Mouse (Mus musculus) adrenal gland, postnatal 36 days (tissue): ENCODE results near the gene Fbxw4. TPM values are rescaled to one million over a fixed set of nuclear protein-coding genes. Genes with fewer than 3 reads are reported as not detected.

ENCODE experiments used
- DNase-seq, 2 experiments: peaks; one replicate each; pipeline ENCODE4 v3.0.0; 2021; ENCODE audit warnings: mixed read lengths in 1 of 2
- total RNA-seq, 2 experiments: library from RNA; stranded (reverse); gene quantifications; 2 replicates each; pipeline ENCODE4 v1.2.3; 2021

Fbxw4 gene
- total RNA-seq, 2 experiments from 2014 or later, result 30.7 to 35.0 TPM

- no peak for DNase-seq
These were observed 45.2 kb downstream of the Fbxw4 start for GRCm38 (mm10) chr19:45614928-45615327.

DNA sequence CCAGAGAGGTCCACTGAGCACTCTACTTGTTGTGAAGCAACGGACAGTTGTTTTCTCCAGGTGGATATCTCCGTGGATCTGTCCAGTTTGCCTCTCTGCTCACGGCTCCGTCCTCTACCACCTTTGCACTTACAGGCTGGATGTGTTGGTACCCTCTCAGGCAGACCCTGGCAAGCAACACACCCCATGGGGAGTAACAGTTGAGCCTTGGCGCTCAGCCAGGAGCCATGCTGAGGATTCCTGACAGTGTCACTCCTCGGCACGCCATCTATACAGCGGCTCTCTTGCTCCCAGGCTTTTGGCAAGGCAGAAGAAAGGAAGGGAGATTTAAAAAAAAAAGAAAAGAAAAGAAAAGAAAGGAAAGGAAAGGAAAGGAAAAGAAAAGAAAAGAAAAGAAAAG, 45.7 kb downstream of the Fbxw4 start:
- DNase-seq, result no peak

DNA sequence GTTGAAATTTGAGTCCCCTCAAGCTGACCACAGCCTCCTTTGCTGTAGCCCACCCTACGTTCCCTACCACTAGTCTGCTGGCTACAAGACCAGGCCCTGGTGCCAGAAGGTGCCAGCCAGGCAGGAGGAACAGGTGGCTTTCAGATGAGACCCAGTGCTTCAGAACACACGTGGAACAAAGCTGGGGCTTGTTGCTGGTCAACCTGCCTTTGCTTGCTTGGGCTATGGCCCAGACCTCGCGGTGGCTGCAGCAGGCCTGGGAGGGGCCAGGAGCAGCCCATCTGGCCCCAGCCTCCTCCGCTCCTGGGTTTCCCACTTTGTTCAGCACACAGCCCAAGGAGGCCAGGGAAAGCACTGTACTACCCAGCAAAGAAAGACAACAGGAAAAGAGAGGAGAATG, 49.3 kb downstream of the Fbxw4 start:
- DNase-seq, result no peak

DNA sequence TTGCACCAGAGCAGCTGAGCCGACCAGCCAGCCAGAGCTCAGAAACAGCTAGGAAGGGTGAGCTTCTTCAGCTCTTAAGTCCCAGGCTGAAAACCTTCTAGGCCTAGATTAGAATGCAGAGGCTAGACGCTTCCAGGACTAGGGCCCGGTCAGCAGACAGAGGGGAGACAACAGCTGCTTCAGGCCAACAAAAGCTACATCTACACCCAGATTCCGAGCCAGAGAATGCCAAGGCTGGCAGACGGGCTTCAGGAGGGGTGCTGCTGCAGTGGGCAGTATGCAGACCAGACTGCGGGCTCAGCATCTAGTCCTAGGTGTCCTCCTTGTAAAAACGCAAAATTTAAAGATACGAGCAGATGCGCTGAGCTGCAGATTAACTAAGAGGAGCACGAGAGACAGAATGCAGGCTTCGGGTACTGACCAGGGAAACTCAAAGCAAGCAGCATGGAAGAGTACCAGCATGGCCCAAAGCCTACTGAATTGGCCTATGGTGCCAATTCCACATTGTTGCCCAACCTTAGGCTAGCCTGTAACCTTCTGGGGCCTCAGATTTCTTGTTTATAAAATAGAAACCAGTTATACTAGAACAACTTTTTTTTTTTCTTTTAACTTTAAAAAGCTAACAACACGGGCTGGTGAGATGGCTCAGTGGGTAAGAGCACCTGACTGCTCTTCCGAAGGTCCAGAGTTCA, 51.3 kb downstream of the Fbxw4 start:
- no peak for DNase-seq

DNA sequence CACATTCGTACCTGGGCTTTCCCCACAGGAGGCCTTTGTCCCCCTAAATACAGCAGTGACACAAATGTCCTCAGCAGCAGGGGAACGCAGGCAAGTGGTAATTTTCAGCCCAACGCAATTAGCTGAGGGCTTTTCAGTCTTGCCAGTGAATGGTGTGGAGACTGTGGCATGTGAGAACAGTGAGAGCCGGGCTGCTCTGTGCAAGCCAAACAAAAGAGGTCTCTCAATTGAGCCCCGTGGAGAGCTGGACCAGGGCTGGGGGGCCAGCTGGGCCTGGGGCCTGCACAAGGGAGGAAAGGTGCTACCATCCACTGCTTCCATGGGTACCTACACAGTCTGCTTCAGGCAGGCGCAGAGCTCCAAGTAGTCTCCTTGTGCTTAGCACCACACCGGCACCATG, 52.6 kb downstream of the Fbxw4 start:
- no peak for DNase-seq

GRCm38 (mm10) chr19:45606701-45607100, 53.4 kb downstream of the Fbxw4 start:
- DNase-seq, result no peak

DNA sequence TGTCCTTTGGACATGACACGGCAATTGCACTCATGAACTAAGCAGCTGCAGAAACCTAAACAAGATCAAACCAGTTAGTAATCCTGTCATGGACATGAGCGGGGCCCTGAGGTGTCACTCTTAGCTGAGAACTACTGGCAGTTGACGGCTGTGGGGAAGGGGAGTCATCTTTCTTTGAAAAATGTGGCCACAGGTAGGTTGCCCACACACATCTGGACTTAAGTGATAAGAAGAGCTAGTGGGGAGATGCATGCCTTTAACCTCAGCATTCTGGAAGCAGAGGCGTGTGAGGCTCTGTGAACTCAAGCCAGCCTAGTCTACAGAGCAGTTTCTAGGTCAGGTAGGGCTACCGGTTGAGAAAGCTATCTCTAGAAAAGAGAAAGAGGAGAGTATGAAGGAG, 57.5 kb downstream of the Fbxw4 start:
- no peak for DNase-seq

- DNase-seq, result no peak
These were observed 63.0 kb downstream of the Fbxw4 start for GRCm38 (mm10) chr19:45597106-45597505.

GRCm38 (mm10) chr19:45596434-45596833, 63.7 kb downstream of the Fbxw4 start:
- DNase-seq, result no peak

DNA sequence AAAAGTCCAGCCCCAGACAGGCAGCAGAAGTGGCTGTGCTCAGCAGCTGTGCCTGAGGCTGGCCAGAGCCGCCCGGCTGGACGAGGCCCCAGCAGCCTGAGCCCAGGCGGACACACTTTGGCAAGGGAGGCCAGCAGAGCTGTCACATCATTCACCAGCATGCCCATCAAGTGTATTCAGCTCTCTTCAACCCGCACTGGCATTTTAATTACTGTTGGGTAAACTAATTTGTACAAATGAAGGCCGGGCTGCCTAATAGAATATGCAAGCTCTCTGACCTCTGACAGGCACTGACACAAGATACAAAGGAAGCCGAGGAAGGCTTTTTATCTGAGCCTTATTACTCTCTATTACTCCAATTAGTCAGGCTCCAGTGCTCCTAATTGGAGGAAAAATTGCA, 64.1 kb downstream of the Fbxw4 start:
- DNase-seq, result no peak

DNA sequence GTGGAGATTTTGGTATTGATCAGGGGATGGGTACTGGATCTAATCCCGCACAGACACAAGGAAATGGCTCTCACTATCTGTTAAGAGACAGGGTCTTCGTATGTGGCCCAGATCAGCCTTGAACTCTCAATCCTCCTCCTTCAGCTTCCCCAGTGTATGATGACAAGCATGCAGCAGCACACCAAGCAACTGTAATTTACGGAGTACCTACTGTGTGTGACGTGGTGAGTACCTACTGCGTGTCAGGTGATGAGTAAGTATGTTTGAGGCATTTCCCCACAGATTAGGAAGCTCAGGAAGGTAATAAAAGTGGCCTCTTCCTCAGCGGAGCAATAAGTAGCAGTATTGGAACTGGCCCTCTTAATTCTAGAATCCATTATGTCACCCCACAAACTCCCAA, 64.6 kb downstream of the Fbxw4 start:
- no peak for DNase-seq

DNA sequence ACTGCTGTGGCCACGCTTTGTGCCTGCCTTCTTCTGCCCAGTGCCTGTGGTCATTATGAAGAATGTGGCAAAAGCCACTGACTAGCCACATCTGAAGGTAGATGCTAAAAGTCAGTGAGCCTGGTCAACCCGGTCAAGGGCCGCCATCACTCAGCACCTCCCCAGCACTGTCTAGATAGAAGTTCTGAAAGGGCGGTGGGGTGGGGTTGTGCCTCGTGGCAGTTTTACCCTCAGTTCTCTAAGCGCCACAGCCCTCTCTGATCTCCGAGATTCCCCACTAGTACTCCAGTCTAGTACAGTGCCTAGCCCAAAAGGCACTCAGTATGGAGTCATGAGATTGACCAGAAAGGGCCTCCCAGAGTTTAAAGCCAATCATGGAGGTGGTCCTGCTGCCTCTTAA, 66.0 kb downstream of the Fbxw4 start:
- no peak for DNase-seq

GRCm38 (mm10) chr19:45592916-45593315, 67.2 kb downstream of the Fbxw4 start:
- DNase-seq, result no peak

DNA sequence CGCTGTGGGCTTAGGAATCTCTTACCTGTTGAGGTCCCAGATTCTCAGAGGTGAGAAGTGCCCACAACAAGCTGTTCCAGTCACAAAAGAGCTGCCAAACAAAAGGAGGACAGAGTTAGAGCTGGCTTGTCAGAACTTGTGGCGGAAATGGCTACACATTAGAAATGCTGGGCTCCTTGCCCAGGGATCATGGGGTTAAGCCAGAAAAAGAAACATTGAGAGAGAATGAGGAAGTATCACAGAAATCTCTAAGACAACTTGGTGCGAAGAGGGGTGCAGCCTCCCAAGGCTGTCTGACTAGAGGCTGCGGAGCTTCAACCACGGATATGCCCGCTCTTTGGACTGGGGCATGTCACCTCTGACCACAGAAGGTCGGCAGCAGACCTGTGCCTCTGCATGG, 68.4 kb downstream of the Fbxw4 start:
- DNase-seq, result peak in 1 of 2 experiments; percentile 56

GRCm38 (mm10) chr19:45589761-45590160, 70.4 kb downstream of the Fbxw4 start:
- no peak for DNase-seq

DNA sequence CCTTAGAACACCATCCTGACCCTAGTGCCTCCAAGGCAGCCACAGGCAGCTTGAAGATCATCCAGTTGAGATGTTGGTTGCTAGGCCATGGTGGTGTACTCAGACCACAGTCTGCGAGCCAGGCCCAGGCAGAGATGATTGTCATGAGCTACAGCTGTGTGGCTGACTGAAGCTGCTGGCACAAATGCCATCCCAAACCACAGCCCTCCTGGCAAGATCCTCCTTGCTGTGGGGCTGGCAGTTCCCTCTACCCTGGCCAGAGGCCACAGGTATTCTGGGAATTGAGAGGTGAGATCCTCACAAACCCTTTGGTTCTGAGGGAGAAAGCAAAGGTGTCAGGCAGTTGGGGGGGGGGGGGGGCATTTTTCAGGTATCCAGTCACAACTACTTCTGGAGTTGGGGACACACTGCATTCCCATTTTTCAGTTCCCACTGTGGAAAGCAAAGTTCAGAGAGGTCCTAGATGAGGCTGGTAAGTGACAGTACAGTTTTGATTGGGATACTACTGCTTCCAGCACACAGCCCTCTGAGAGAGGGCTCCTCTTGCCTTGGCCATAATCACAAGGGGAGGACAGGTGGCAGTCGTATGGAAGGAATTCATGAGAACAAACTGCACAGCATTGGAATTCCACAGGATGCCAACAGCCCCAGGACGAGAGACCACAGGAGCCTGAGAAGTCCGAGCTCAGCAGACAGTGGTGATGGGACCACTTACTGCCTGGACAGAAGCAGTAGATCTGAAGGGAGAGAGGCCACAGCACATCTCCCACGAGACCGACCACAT, 72.4 kb downstream of the Fbxw4 start:
- peak in 1 of 2 experiments; percentile 34 for DNase-seq

- DNase-seq, result no peak
These were observed 73.3 kb downstream of the Fbxw4 start for GRCm38 (mm10) chr19:45586850-45587249.

DNA sequence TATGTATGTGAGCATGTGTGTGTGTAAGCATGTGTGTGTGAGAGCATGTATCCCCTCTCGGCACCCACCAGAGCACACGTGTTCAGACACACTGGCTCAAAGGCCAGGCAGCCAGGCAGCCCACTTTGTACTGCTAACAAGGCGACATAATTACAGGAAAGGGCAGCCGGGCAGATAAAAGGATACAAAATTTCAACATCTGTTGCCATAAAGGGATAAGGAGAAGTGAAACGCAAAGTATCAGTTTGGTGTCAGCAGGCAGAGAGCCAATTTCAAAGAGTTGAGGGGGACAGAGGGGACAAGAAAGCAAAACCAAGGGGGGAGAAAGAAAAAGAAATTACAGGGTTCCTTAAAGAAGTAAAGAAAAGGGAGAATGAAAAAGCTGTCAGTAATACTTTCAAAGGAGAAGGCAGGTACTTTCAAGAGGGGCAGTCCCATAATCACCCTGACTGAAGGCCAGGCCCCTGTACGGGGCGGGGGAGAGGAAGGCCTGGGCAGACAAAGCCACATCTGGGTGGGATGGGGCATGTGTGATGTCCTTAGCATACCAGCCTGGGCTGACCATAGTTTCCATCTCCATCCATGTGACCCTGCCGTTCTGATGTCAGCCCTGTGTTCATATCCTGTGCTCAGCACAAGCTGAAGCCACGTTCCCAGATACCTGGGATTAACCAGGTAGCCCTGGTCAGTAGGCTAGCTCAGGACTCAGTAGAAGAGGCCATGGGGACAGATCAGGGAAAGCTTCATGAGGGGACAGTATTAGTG, 75.1 kb downstream of the Fbxw4 start:
- no peak for DNase-seq

GRCm38 (mm10) chr19:45583136-45583535, 77.0 kb downstream of the Fbxw4 start:
- DNase-seq, result peak in 1 of 2 experiments; percentile 49

GRCm38 (mm10) chr19:45582161-45582560, 78.0 kb downstream of the Fbxw4 start:
- DNase-seq, result no peak

GRCm38 (mm10) chr19:45581257-45581656, 78.9 kb downstream of the Fbxw4 start:
- DNase-seq, result peak; percentile 47 to 67

DNA sequence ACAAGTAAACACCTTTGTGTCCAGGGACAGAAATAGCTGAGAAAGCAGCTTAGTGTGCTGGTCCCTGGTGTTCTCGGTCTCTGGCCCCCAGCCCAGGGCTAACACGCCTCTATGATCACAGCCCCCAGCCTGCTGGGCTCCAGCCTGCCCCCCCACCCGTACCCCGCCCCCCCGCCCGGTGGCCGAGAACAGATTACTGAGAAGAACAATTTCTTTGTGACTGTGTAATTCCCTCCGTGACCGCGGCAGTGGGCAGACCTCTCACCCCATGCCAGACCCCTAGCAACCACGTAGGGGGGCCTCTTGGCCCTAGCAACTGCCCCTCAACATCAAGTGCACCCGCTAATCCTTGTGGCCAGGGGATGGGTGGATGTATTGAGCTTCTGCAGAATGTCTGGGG, 79.9 kb downstream of the Fbxw4 start:
- DNase-seq, result no peak

GRCm38 (mm10) chr19:45579416-45579815, 80.7 kb downstream of the Fbxw4 start:
- DNase-seq, result peak; percentile 62 to 69
